Mouse (Mus musculus): ENCODE measurements around the gene Aldh16a1. TPM values are rescaled to one million over a fixed set of nuclear protein-coding genes. Genes with fewer than 3 reads are reported as not detected.
"Not testable (repeated sequence)": the region's sequence is repeated elsewhere in the genome, so short reads cannot be mapped to it uniquely, and the experiment has no call there.

Aldh16a1 gene
- polyA plus RNA-seq, 1 experiment from 2014 or later: 30.3 TPM

GRCm38 (mm10) chr7:45133446-45134159 is 20.8 kb downstream of the Aldh16a1 start:
- no peak overlapping the region for H3K4me3 ChIP-seq (replicated peaks)
- H3K36me3 ChIP-seq: peaks cover 11% of the 10 kb centered on the region; the same call in 1 of the 2 replicates
- H3K9me3 ChIP-seq (replicated peaks): no peaks in the 10 kb centered on the region
- H3K27me3 ChIP-seq: no peaks in the 10 kb centered on the region
- 0 out of 2 replicates have a peak overlapping the region, but pooled peaks have one; percentile 89 for H3K27ac ChIP-seq
- H3K4me2 ChIP-seq: 0 out of 2 replicates have a peak overlapping the region, but pooled peaks have one; percentile 95
- no peak overlapping the region for H3K9ac ChIP-seq
- DNase-seq (no peak), ATAC-seq (ENCODE audit: low read depth) (no peak)
- 78% methylated on average over 8 of the region's 8 CpGs for WGBS (ENCODE audit: insufficient replicate concordance)
- H3K4me1 ChIP-seq (replicated peaks): peaks cover 77% of the 10 kb centered on the region

GRCm38 (mm10) chr7:45131850-45132249 is 22.5 kb downstream of the Aldh16a1 start:
- no peaks in the 10 kb centered on the region for H3K27me3 ChIP-seq
- H3K9ac ChIP-seq: 0 out of 2 replicates have a peak overlapping the region, but pooled peaks have one; percentile 30
- H3K9me3 ChIP-seq (replicated peaks): no peaks in the 10 kb centered on the region
- peaks cover 72% of the 10 kb centered on the region for H3K4me1 ChIP-seq (replicated peaks)
- no peak for DNase-seq
- H3K27ac ChIP-seq: no peak overlapping the region; the same call in 1 of the 2 replicates
- no peak overlapping the region for H3K4me3 ChIP-seq (replicated peaks)
- WGBS (ENCODE audit: insufficient replicate concordance): 79% methylated on average over 11 of the region's 11 CpGs
- H3K4me2 ChIP-seq: no peak overlapping the region
- H3K36me3 ChIP-seq: peaks cover 22% of the 10 kb centered on the region
- no peak for ATAC-seq (ENCODE audit: low read depth)

- DNase-seq (no peak), ATAC-seq (ENCODE audit: low read depth) (no peak)
- Histone ChIP-seq H3K27me3 (no peaks in the 10 kb centered on the region), H3K36me3 (peaks cover 41% of the 10 kb centered on the region), H3K4me2 (peak overlapping the region; percentile 87), H3K27ac (peak overlapping the region; percentile 91), H3K9ac (peak overlapping the region; percentile 83), H3K9me3 (replicated peaks) (no peaks in the 10 kb centered on the region), H3K4me3 (replicated peaks) (peak overlapping the region; percentile 71), H3K4me1 (replicated peaks) (peaks cover 76% of the 10 kb centered on the region)
- 38% methylated on average over 15 of the region's 15 CpGs for WGBS (ENCODE audit: insufficient replicate concordance)
Measured at GRCm38 (mm10) chr7:45129776-45130512, 24.4 kb downstream of the Aldh16a1 start.

- Histone ChIP-seq H3K36me3 (peaks cover 44% of the 10 kb centered on the region), H3K27me3 (no peaks in the 10 kb centered on the region), H3K4me1 (replicated peaks) (peaks cover 75% of the 10 kb centered on the region), H3K9ac (peak overlapping the region; percentile 83), H3K4me2 (peak overlapping the region; percentile 87), H3K27ac (peak overlapping the region; percentile 91), H3K4me3 (replicated peaks) (peak overlapping the region; percentile 71), H3K9me3 (replicated peaks) (no peaks in the 10 kb centered on the region)
- ATAC-seq (ENCODE audit: low read depth) (peak; percentile 1), DNase-seq (no peak)
- WGBS (ENCODE audit: insufficient replicate concordance): under 1% methylated on average over 17 of the region's 17 CpGs
Measured at GRCm38 (mm10) chr7:45129318-45129717, 25.1 kb downstream of the Aldh16a1 start.

- Histone ChIP-seq H3K36me3 (peaks cover 43% of the 10 kb centered on the region), H3K4me2 (peak within 1 kb of the TSS; percentile 94), H3K4me1 (replicated peaks) (peaks cover 69% of the 10 kb centered on the region), H3K9me3 (replicated peaks) (no peaks in the 10 kb centered on the region), H3K27ac (peak within 1 kb of the TSS; percentile 94), H3K27me3 (no peaks in the 10 kb centered on the region), H3K4me3 (replicated peaks) (peak within 1 kb of the TSS; percentile 82), H3K9ac (peak within 1 kb of the TSS; percentile 95)
- WGBS (ENCODE audit: insufficient replicate concordance): under 1% methylated on average over 48 of the region's 48 CpGs
- ATAC-seq (ENCODE audit: low read depth): peak; percentile 80
- peak; percentile 97 for DNase-seq
Measured at GRCm38 (mm10) chr7:45128624-45129246, 25.6 kb downstream of the Aldh16a1 start, which contains the start of gene Rpl13a. Rpl13a (minus strand) TSS chr7:45128761.

- Histone ChIP-seq H3K4me2 (peak overlapping the region; percentile 94), H3K27me3 (no peaks in the 10 kb centered on the region), H3K36me3 (peaks cover 44% of the 10 kb centered on the region), H3K27ac (peak overlapping the region; percentile 94), H3K4me1 (replicated peaks) (peaks cover 74% of the 10 kb centered on the region), H3K4me3 (replicated peaks) (peak overlapping the region; percentile 82), H3K9me3 (replicated peaks) (no peaks in the 10 kb centered on the region), H3K9ac (peak overlapping the region; percentile 95)
- WGBS (ENCODE audit: insufficient replicate concordance): 1% methylated on average over 6 of the region's 6 CpGs
- DNase-seq (no peak), ATAC-seq (ENCODE audit: low read depth) (no peak)
Measured at GRCm38 (mm10) chr7:45127700-45128224, 26.6 kb downstream of the Aldh16a1 start.

- H3K4me1 ChIP-seq (replicated peaks): peaks cover 79% of the 10 kb centered on the region
- no peak for DNase-seq
- 15% methylated on average over 21 of the region's 21 CpGs for WGBS (ENCODE audit: insufficient replicate concordance)
Measured at GRCm38 (mm10) chr7:45126844-45127699, 27.3 kb downstream of the Aldh16a1 start.

GRCm38 (mm10) chr7:45126147-45126843 is 28.1 kb downstream of the Aldh16a1 start:
- no peak for DNase-seq
- peaks cover 79% of the 10 kb centered on the region for H3K4me1 ChIP-seq (replicated peaks)
- peak overlapping the region; percentile 94 for H3K4me2 ChIP-seq
- H3K9ac ChIP-seq: peak overlapping the region; percentile 95
- no peaks in the 10 kb centered on the region for H3K27me3 ChIP-seq
- WGBS (ENCODE audit: insufficient replicate concordance): 53% methylated on average over 17 of the region's 17 CpGs
- peak overlapping the region; percentile 82 for H3K4me3 ChIP-seq (replicated peaks)
- peaks cover 58% of the 10 kb centered on the region for H3K36me3 ChIP-seq
- peak overlapping the region; percentile 94 for H3K27ac ChIP-seq
- no peak for ATAC-seq (ENCODE audit: low read depth)
- no peaks in the 10 kb centered on the region for H3K9me3 ChIP-seq (replicated peaks)

More at GRCm38 (mm10) chr7:45126844-45127699, 27.3 kb downstream of the Aldh16a1 start:
- Histone ChIP-seq H3K36me3 (peaks cover 51% of the 10 kb centered on the region), H3K27me3 (no peaks in the 10 kb centered on the region), H3K27ac (peak overlapping the region; percentile 94), H3K4me3 (replicated peaks) (peak overlapping the region; percentile 82), H3K4me2 (peak overlapping the region; percentile 94), H3K9ac (peak overlapping the region; percentile 95), H3K9me3 (replicated peaks) (no peaks in the 10 kb centered on the region)
- ATAC-seq (ENCODE audit: low read depth): no peak

- Histone ChIP-seq H3K9ac (peak overlapping the region; percentile 95), H3K36me3 (peaks cover 61% of the 10 kb centered on the region), H3K27ac (peak overlapping the region; percentile 94), H3K4me1 (replicated peaks) (peaks cover 81% of the 10 kb centered on the region), H3K4me3 (replicated peaks) (peak overlapping the region; percentile 82), H3K4me2 (peak overlapping the region; percentile 94)
- 56% methylated on average over 5 of the region's 5 CpGs for WGBS (ENCODE audit: insufficient replicate concordance)
- not testable (repeated sequence) for H3K9me3 ChIP-seq (replicated peaks); DNase-seq; ATAC-seq (ENCODE audit: low read depth); H3K27me3 ChIP-seq
Measured at GRCm38 (mm10) chr7:45125649-45126048, 28.7 kb downstream of the Aldh16a1 start.

GRCm38 (mm10) chr7:45125144-45125600 is 29.2 kb downstream of the Aldh16a1 start:
- DNase-seq (peak; percentile 57), ATAC-seq (ENCODE audit: low read depth) (no peak)
- H3K4me2 ChIP-seq: peak overlapping the region; percentile 94
- no peaks in the 10 kb centered on the region for H3K27me3 ChIP-seq
- H3K4me3 ChIP-seq (replicated peaks): peak overlapping the region; percentile 82
- peak overlapping the region; percentile 95 for H3K9ac ChIP-seq
- H3K36me3 ChIP-seq: peaks cover 66% of the 10 kb centered on the region
- peaks cover 81% of the 10 kb centered on the region for H3K4me1 ChIP-seq (replicated peaks)
- H3K27ac ChIP-seq: peak overlapping the region; percentile 94
- no peaks in the 10 kb centered on the region for H3K9me3 ChIP-seq (replicated peaks)
- 14% methylated on average over 7 of the region's 7 CpGs for WGBS (ENCODE audit: insufficient replicate concordance)
